Mouse (Mus musculus): ENCODE results near the gene Pclo.
"Not testable (repeated sequence)": the region's sequence is repeated elsewhere in the genome, so short reads cannot be mapped to it uniquely, and the experiment has no call there.

The Pclo gene

DNA sequence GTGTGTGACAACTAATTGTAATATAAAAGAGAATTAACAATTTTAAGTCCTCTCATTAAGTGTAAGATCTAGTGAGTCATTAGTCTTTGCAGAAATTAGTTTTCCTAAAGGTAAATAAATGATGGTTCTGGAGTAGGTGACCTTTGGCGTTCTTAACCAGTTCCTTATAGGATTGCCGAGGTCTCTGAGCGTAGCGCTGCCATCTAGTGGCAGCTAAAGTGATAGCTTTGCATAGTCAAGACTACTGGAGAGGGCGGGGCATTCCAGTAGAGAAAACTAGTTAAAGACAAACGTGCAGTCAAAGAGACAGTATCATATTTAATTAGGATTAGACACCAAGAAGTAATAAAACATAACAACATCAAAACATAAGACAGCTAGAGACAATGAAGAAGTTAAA lies 292.4 kb downstream of the Pclo start:
- Histone ChIP-seq H3K4me1 (replicated peaks; ENCODE audit: low read depth, low read length) (no peaks in the 10 kb centered on the region), H3K27me3 (ENCODE audit: insufficient read depth, low read length) (no peaks in the 10 kb centered on the region), H3K4me3 (replicated peaks; ENCODE audit: low read length) (no peak overlapping the region), H3K36me3 (ENCODE audit: insufficient read depth, low read length) (no peaks in the 10 kb centered on the region), H3K9me3 (ENCODE audit: low read length) (no peaks in the 10 kb centered on the region)
- TF ChIP-seq NANOG (IDR thresholded peaks at IDR 0.05; ENCODE audit: borderline replicate concordance, low read length): no peak
- TF ChIP-seq CTCF (conservative IDR thresholded peaks at IDR 0.05; ENCODE audit: low read length): peak; percentile 55

DNA sequence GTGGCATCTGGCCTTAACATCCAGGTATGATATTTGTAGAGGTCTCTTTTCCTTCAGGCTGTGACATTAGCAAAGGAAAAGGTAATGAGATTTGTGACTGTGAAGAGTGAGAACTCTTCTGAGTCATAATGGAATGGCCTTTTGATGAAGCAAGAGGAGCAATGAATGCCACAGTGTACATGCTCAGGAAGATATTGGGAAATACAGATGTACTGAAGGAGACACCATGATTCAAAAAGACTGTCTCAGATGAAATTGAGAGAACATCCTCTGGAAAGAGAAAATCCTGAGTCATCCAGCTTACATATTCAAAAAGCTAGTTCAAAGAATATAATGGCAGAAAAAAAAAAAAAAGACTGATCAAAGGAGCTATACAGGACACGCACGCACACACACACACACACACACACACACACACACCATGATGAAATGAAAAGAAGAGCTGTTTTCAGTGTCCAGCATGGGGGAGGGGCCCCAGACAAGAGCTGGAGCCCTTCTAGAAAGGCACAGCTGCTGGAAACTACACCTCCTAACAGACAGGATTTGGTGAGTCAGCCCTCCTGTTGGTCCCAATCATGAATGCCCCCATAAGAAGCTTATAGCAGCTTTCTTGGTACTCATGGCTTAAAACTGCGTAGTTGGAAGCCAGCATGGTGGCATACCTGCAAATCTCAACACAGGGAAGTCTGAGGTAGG lies 318.6 kb downstream of the Pclo start:
- TF ChIP-seq POU5F1 (IDR thresholded peaks at IDR 0.05; ENCODE audit: borderline replicate concordance, low read length) (no peak), CTCF (conservative IDR thresholded peaks at IDR 0.05; ENCODE audit: low read length) (no peak), NANOG (IDR thresholded peaks at IDR 0.05; ENCODE audit: borderline replicate concordance, low read length) (no peak)
- Histone ChIP-seq H3K4me3 (replicated peaks; ENCODE audit: low read length) (no peak overlapping the region), H3K36me3 (ENCODE audit: insufficient read depth, low read length) (no peaks in the 10 kb centered on the region), H3K9me3 (ENCODE audit: low read length) (no peaks in the 10 kb centered on the region), H3K27me3 (ENCODE audit: insufficient read depth, low read length) (no peaks in the 10 kb centered on the region), H3K4me1 (replicated peaks; ENCODE audit: low read depth, low read length) (peaks cover 15% of the 10 kb centered on the region)

DNA sequence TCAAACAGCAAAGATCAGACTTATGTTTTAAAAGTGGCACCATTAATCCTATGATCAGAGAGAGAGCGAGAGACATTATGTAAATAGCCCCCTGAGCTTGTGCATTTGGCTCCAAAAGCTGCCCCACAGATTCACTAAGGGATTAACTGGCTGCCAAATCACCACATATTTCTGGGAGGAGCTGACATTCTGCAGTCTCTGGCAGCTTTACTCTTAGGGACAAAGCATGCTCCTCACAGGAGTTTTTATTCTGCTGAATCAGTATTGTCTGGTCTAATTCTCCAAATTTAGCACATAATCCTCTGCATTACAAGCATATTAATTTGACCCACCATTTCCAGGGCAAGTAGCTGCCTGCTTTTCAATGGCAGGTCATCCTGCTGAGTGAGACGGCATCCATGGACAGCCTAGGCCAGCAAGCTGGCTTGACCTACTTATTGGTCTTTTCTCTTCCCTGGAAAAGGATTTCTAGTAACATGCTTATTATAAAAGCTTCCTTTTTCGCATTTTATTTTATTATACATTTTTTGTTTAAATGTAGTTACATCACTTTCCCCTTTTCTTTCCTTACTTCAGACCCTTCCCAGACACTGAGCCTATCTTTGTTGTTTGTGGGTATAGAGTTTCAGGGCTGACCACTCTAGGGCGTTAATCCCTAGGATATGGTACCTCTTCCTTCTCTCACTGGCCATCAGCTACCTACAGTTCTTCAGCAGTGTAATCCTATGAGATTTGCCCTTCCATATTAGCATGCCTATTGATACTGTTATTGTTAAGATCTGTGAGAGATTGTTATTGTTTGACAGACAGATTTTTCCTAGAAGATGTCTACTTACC lies 319.7 kb downstream of the Pclo start:
- H3K27me3 ChIP-seq (ENCODE audit: insufficient read depth, low read length): no peaks in the 10 kb centered on the region
- no peaks in the 10 kb centered on the region for H3K9me3 ChIP-seq (ENCODE audit: low read length)
- no peaks in the 10 kb centered on the region for H3K36me3 ChIP-seq (ENCODE audit: insufficient read depth, low read length)
- TF ChIP-seq NANOG (IDR thresholded peaks at IDR 0.05; ENCODE audit: borderline replicate concordance, low read length) (no peak), CTCF (conservative IDR thresholded peaks at IDR 0.05; ENCODE audit: low read length) (no peak), POU5F1 (IDR thresholded peaks at IDR 0.05; ENCODE audit: borderline replicate concordance, low read length) (no peak)
- no peak overlapping the region for H3K4me3 ChIP-seq (replicated peaks; ENCODE audit: low read length)
- peaks cover 12% of the 10 kb centered on the region for H3K4me1 ChIP-seq (replicated peaks; ENCODE audit: low read depth, low read length)

DNA sequence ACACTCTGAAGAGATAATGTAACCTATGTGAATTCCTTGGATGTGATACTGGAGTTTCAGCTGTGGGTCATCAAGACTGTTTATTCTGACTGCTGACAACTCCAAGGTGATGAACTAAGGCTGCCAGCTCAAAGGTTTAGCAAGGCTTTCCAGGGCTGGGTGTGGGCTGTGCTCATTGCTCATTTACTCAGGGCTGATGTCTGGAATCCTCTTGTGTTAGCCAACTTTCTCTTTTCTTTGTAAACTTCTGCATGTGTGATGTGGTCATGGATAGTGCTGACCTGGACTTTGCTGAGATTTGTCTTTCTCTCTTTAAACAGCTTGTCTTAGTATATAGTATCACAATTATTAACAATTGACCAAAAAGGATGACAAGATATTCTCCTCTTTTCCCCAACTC lies 338.9 kb downstream of the Pclo start:
- no peaks in the 10 kb centered on the region for H3K9me3 ChIP-seq (ENCODE audit: low read length)
- no peak overlapping the region for H3K4me3 ChIP-seq (replicated peaks; ENCODE audit: low read length)
- no peaks in the 10 kb centered on the region for H3K27me3 ChIP-seq (ENCODE audit: insufficient read depth, low read length)
- no peaks in the 10 kb centered on the region for H3K36me3 ChIP-seq (ENCODE audit: insufficient read depth, low read length)
- no peaks in the 10 kb centered on the region for H3K4me1 ChIP-seq (replicated peaks; ENCODE audit: low read depth, low read length)
- TF ChIP-seq POU5F1 (IDR thresholded peaks at IDR 0.05; ENCODE audit: borderline replicate concordance, low read length) (no peak), NANOG (IDR thresholded peaks at IDR 0.05; ENCODE audit: borderline replicate concordance, low read length) (no peak), CTCF (conservative IDR thresholded peaks at IDR 0.05; ENCODE audit: low read length) (no peak)

DNA sequence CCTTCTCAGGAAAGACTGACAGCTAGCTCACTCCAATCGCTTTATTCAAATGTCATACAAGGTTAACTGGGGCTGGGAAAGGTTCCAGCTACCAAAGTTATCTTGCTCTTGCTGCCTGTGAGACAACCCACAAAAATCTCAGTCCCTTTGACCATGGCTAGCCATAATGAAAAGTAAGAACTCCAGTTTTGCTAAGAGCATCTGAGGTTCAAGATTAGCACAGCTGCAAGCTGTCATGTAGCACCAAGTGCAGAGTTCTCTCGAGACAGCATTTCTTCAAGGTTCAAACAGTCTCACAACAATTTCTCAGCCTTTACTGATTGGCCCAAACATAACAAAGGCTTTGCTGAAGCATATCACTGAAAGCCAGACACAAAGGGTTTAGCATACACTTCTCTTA lies 370.6 kb downstream of the Pclo start:
- not testable (repeated sequence) for H3K4me3 ChIP-seq (replicated peaks; ENCODE audit: low read length); H3K9me3 ChIP-seq (ENCODE audit: low read length); H3K27me3 ChIP-seq (ENCODE audit: insufficient read depth, low read length); H3K4me1 ChIP-seq (replicated peaks; ENCODE audit: low read depth, low read length); H3K36me3 ChIP-seq (ENCODE audit: insufficient read depth, low read length)

DNA sequence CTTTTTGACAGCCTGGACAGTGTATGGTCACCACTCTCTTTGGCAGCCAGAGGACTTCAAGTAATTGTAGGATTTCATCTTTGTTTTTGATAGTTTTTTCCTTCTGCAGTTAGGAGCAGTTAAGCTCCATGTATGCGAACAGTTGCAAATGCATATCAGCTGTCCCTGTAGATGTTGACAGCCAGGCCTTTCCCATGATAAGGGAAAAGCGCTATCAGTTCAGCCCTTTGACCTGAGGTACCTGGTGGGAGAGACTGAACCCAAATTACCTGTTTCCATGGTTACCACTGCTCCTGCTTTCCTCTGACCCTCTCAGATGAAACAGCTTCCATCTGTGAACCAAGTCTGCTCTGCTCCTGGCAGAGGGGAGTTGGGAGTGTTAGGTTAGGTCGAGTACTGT lies 377.5 kb downstream of the Pclo start:
- Histone ChIP-seq H3K27me3 (ENCODE audit: insufficient read depth, low read length) (no peaks in the 10 kb centered on the region), H3K36me3 (ENCODE audit: insufficient read depth, low read length) (no peaks in the 10 kb centered on the region), H3K9me3 (ENCODE audit: low read length) (peaks cover 31% of the 10 kb centered on the region), H3K4me3 (replicated peaks; ENCODE audit: low read length) (no peak overlapping the region), H3K4me1 (replicated peaks; ENCODE audit: low read depth, low read length) (no peaks in the 10 kb centered on the region)
- TF ChIP-seq NANOG (IDR thresholded peaks at IDR 0.05; ENCODE audit: borderline replicate concordance, low read length): no peak
- no peak for TF ChIP-seq POU5F1 (IDR thresholded peaks at IDR 0.05; ENCODE audit: borderline replicate concordance, low read length)
- TF ChIP-seq CTCF (conservative IDR thresholded peaks at IDR 0.05; ENCODE audit: low read length): no peak

DNA sequence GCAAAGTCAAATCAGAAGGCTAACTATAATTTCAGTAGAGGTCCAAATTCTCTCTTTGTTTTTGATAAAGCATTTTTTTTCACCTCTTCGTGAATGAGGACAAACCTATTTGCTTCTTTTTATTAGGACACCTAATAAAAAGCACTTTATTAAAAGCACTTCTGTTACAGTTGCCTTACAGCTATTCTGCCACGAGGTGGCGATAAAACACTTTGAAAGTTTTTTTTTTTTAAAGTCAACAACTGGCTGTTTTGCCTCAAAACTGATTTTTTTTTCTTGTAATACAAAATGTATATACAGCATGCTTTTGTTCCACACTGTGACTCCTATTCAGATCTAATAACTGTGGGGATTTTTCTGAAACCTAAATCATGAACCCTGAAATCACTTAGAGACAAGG lies 388.8 kb downstream of the Pclo start:
- H3K4me1 ChIP-seq (replicated peaks; ENCODE audit: low read depth, low read length); H3K9me3 ChIP-seq (ENCODE audit: low read length); H3K4me3 ChIP-seq (replicated peaks; ENCODE audit: low read length); H3K27me3 ChIP-seq (ENCODE audit: insufficient read depth, low read length); H3K36me3 ChIP-seq (ENCODE audit: insufficient read depth, low read length): not testable (repeated sequence)
